Mouse (Mus musculus): ENCODE results near the gene Serpinb1a.

DNA sequence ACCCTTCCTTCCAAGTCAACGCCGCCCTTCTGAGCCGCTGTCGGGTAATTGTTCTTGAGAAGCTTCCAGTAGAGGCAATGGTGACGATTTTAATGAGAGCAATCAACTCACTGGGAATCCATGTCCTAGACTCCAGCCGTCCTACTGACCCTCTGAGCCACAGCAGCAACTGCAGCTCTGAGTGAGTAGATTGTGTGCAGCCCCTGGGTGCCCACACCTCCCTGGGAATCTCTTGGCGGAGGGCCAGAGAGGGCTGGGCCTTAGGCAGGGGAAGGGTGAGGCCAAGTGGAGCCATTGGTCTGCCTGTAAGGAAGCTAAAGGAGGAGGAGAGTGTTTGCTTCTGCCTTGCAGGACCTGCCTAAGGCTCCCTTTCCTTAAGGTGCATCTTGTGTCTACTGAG, 44.2 kb downstream of the Serpinb1a start:
- TF ChIP-seq POLR2A (IDR thresholded peaks at IDR 0.05; ENCODE audit: extremely low read depth, insufficient read depth, low read length) (no peak), CTCF (IDR thresholded peaks at IDR 0.05; ENCODE audit: low read depth, low read length) (no peak)
